Mouse (Mus musculus): ENCODE measurements at regions not wholly inside any gene's neighbourhood (a gene's known extent, or its start where the extent isn't known, plus 50 kb on each side); places are given as distances from the start of the nearest gene placed in this dataset.

GRCm38 (mm10) chr12:58513951-58514350 lies 244.9 kb upstream of the Clec14a start:
- TF ChIP-seq SMC3 (IDR thresholded peaks at IDR 0.05; ENCODE audit: low read depth, low read length) (no peak), TBP (conservative IDR thresholded peaks at IDR 0.05; ENCODE audit: low read depth, low read length) (no peak), SIN3A (IDR thresholded peaks at IDR 0.05; ENCODE audit: low read length) (no peak), POLR2AphosphoS2 (IDR thresholded peaks at IDR 0.05; ENCODE audit: low read depth, low read length) (no peak), USF2 (conservative IDR thresholded peaks at IDR 0.05; ENCODE audit: low read depth, low read length) (no peak), MAZ (IDR thresholded peaks at IDR 0.05; ENCODE audit: low read depth, low read length) (no peak), UBTF (IDR thresholded peaks at IDR 0.05; ENCODE audit: low read depth, low read length) (no peak), JUND (conservative IDR thresholded peaks at IDR 0.05; ENCODE audit: low read depth, low read length) (no peak), E2F4 (IDR thresholded peaks at IDR 0.05; ENCODE audit: insufficient replicate concordance, low read depth, low read length) (no peak), NRF1 (IDR thresholded peaks at IDR 0.05; ENCODE audit: low read depth, low read length) (no peak), RAD21 (IDR thresholded peaks at IDR 0.05; ENCODE audit: low read depth, low read length) (no peak), HCFC1 (IDR thresholded peaks at IDR 0.05; ENCODE audit: low read depth, low read length) (no peak)
- H3K27me3 ChIP-seq (replicated peaks), result no peaks in the 10 kb centered on the region
- H3K27ac ChIP-seq (ENCODE audit: insufficient read depth, low read depth), result no peak overlapping the region
- DNase-seq (ENCODE audit: extremely low read depth), result no peak
- H3K79me2 ChIP-seq (replicated peaks; ENCODE audit: control insufficient read depth, extremely low read depth, insufficient read depth, poor library complexity, severe bottlenecking), result no peaks in the 10 kb centered on the region
- no peaks in the 10 kb centered on the region for H3K36me3 ChIP-seq (replicated peaks in 1 of 2; ENCODE audit: control insufficient read depth in 1 of 2, insufficient read depth in 1 of 2, low read length in 1 of 2)
- in situ Hi-C loops (cut with MboI; ENCODE audit: low pct_ligation_motif_present, low pct_unique_long_range_greater_than_20kb, low sequenced_read_pairs), result no loop called here
- H3K4me1 ChIP-seq (ENCODE audit: control insufficient read depth in 1 of 2, insufficient read depth in 2 of 2), result no peaks in the 10 kb centered on the region
- no peak overlapping the region for H3K9ac ChIP-seq (ENCODE audit: insufficient read depth, low read depth)
- H3K9me3 ChIP-seq (replicated peaks; ENCODE audit: low read length), result no peaks in the 10 kb centered on the region
- dilution Hi-C loops (cut with MboI; ENCODE audit: extremely low pct_ligation_motif_present, extremely low pct_unique_long_range_greater_than_20kb, low sequenced_read_pairs), result no loop called here
- H3K4me3 ChIP-seq (replicated peaks in 1 of 3; ENCODE audit: low read depth in 2 of 3, low read length in 2 of 3, poor library complexity in 1 of 3), result no peak overlapping the region
- H3K4me2 ChIP-seq (ENCODE audit: insufficient read depth, low read depth, poor library complexity, severe bottlenecking), result no peak overlapping the region

GRCm38 (mm10) chr12:58512645-58513044 lies 243.6 kb upstream of the Clec14a start:
- no peaks in the 10 kb centered on the region for H3K36me3 ChIP-seq (replicated peaks in 1 of 2; ENCODE audit: control insufficient read depth in 1 of 2, insufficient read depth in 1 of 2, low read length in 1 of 2)
- H3K4me1 ChIP-seq (ENCODE audit: control insufficient read depth in 1 of 2, insufficient read depth in 2 of 2), result no peaks in the 10 kb centered on the region
- H3K79me2 ChIP-seq (replicated peaks; ENCODE audit: control insufficient read depth, extremely low read depth, insufficient read depth, poor library complexity, severe bottlenecking), result no peaks in the 10 kb centered on the region
- no peak overlapping the region for H3K27ac ChIP-seq (ENCODE audit: insufficient read depth, low read depth)
- H3K9ac ChIP-seq (ENCODE audit: insufficient read depth, low read depth), result no peak overlapping the region
- TF ChIP-seq KAT2A (IDR thresholded peaks at IDR 0.05; ENCODE audit: insufficient replicate concordance, low read length) (no peak), CHD1 (IDR thresholded peaks at IDR 0.05; ENCODE audit: low read depth, low read length) (no peak), EP300 (IDR thresholded peaks at IDR 0.05; ENCODE audit: low read length) (no peak), BHLHE40 (IDR thresholded peaks at IDR 0.05; ENCODE audit: low read depth, low read length) (no peak), RCOR1 (conservative IDR thresholded peaks at IDR 0.05; ENCODE audit: low read depth, low read length) (no peak), MEF2A (IDR thresholded peaks at IDR 0.05; ENCODE audit: borderline replicate concordance, low read depth, low read length) (no peak), CHD2 (IDR thresholded peaks at IDR 0.05; ENCODE audit: low read length) (no peak), ZC3H11A (IDR thresholded peaks at IDR 0.05; ENCODE audit: low read depth, low read length) (no peak), TCF12 (IDR thresholded peaks at IDR 0.05; ENCODE audit: low read depth, low read length) (no peak), SMC3 (IDR thresholded peaks at IDR 0.05; ENCODE audit: low read depth, low read length) (no peak), MAFK (IDR thresholded peaks at IDR 0.05; ENCODE audit: insufficient replicate concordance, low read length) (no peak), ETS1 (conservative IDR thresholded peaks at IDR 0.05; ENCODE audit: low read depth, low read length) (no peak), JUND (conservative IDR thresholded peaks at IDR 0.05; ENCODE audit: low read depth, low read length) (no peak), UBTF (IDR thresholded peaks at IDR 0.05; ENCODE audit: low read depth, low read length) (no peak), ELF1 (IDR thresholded peaks at IDR 0.05; ENCODE audit: low read depth, low read length) (no peak), POLR2AphosphoS2 (IDR thresholded peaks at IDR 0.05; ENCODE audit: low read depth, low read length) (no peak), SIN3A (IDR thresholded peaks at IDR 0.05; ENCODE audit: low read length) (no peak), ZMIZ1 (IDR thresholded peaks at IDR 0.05; ENCODE audit: low read depth, low read length) (no peak)
- in situ Hi-C loops (cut with MboI; ENCODE audit: low pct_ligation_motif_present, low pct_unique_long_range_greater_than_20kb, low sequenced_read_pairs) (no loop called here), dilution Hi-C loops (cut with MboI; ENCODE audit: extremely low pct_ligation_motif_present, extremely low pct_unique_long_range_greater_than_20kb, low sequenced_read_pairs) (no loop called here)
- H3K9me3 ChIP-seq (replicated peaks; ENCODE audit: low read length), result no peaks in the 10 kb centered on the region
- DNase-seq (ENCODE audit: extremely low read depth), result no peak
- no peaks in the 10 kb centered on the region for H3K27me3 ChIP-seq (replicated peaks)
- H3K4me2 ChIP-seq (ENCODE audit: insufficient read depth, low read depth, poor library complexity, severe bottlenecking), result no peak overlapping the region
- H3K4me3 ChIP-seq (replicated peaks in 1 of 3; ENCODE audit: low read depth in 2 of 3, low read length in 2 of 3, poor library complexity in 1 of 3), result no peak overlapping the region
